Mouse (Mus musculus) ES-Bruce4 (cell line): ENCODE measurements around the gene Nomo1. TPM values are rescaled to one million over a fixed set of nuclear protein-coding genes. Genes with fewer than 3 reads are reported as not detected.

Source experiments
- H3K27ac ChIP-seq: 2 replicates; pipeline ENCODE4 v1.5.1; 2012; ENCODE audit warnings: low read length, inconsistent platforms; ENCODE audit not compliant: insufficient read depth
- H3K27me3 ChIP-seq: 2 replicates; pipeline ENCODE4 v1.6.1; 2012; ENCODE audit warnings: mild to moderate bottlenecking, low read length, inconsistent platforms; ENCODE audit not compliant: control insufficient read depth, poor library complexity, insufficient read depth, severe bottlenecking
- H3K36me3 ChIP-seq: 2 replicates; pipeline ENCODE4 v1.6.1; 2012; ENCODE audit warnings: inconsistent platforms, mild to moderate bottlenecking, low read length, moderate library complexity; ENCODE audit not compliant: control insufficient read depth, poor library complexity, insufficient read depth, severe bottlenecking
- H3K4me1 ChIP-seq: one replicate; pipeline ENCODE4 v1.8.1; 2011; ENCODE audit warnings: low read length; ENCODE audit not compliant: control insufficient read depth, insufficient read depth
- H3K4me3 ChIP-seq: 2 replicates; pipeline ENCODE4 v1.5.1; 2011; ENCODE audit warnings: low read depth, mild to moderate bottlenecking, low read length
- H3K9ac ChIP-seq: 2 replicates; pipeline ENCODE4 v1.6.1; 2012; ENCODE audit warnings: low read depth, mild to moderate bottlenecking, inconsistent platforms; ENCODE audit not compliant: poor library complexity, severe bottlenecking
- H3K9me3 ChIP-seq: replicated peaks from 2 replicates; pipeline ENCODE4 v1.6.1; 2012; ENCODE audit warnings: mild to moderate bottlenecking, low read length, inconsistent platforms; ENCODE audit not compliant: control insufficient read depth, poor library complexity, insufficient read depth, severe bottlenecking
- CTCF ChIP-seq: IDR thresholded peaks from one replicate; pipeline ENCODE4 v1.8.1; 2011; ENCODE audit warnings: low read depth, low read length
- EP300 ChIP-seq: IDR thresholded peaks from 2 replicates; pipeline ENCODE4 v1.6.1; 2011; ENCODE audit warnings: low read depth, low read length; ENCODE audit not compliant: insufficient read depth
- POLR2A ChIP-seq: IDR thresholded peaks from one replicate; pipeline ENCODE4 v1.8.1; 2011; ENCODE audit warnings: low read length; ENCODE audit not compliant: insufficient read depth
- polyA plus RNA-seq: library from polyadenylated mRNA; stranded (reverse); fragments of >200 nt; gene quantifications from 2 replicates; pipeline ENCODE4 v1.2.4, GENCODE M21; 2011; ENCODE audit warnings: low read depth; ENCODE audit not compliant: missing spikeins, insufficient read depth, insufficient read length

Nomo1 gene
- polyA plus RNA-seq, 1 experiment = 134 TPM

- Histone ChIP-seq H3K4me1 (peaks cover 2% of the 10 kb centered on the region), H3K36me3 (no peaks in the 10 kb centered on the region), H3K27ac (no peak overlapping the region), H3K9me3 (no peaks in the 10 kb centered on the region), H3K9ac (no peak overlapping the region), H3K4me3 (no peak overlapping the region), H3K27me3 (no peaks in the 10 kb centered on the region)
- no peak for TF ChIP-seq CTCF
- no peak for TF ChIP-seq EP300
- no peak for TF ChIP-seq POLR2A
Observed at GRCm38 (mm10) chr7:46028681-46029080, 4.8 kb upstream of the Nomo1 start.

- no peak overlapping the region for H3K27ac ChIP-seq
- H3K27me3 ChIP-seq = no peaks in the 10 kb centered on the region
- no peaks in the 10 kb centered on the region for H3K36me3 ChIP-seq
- H3K4me1 ChIP-seq = peaks cover 2% of the 10 kb centered on the region
- no peak overlapping the region for H3K9ac ChIP-seq
- TF ChIP-seq EP300 (no peak), CTCF (no peak), POLR2A (no peak)
- H3K9me3 ChIP-seq = no peaks in the 10 kb centered on the region
- peak overlapping the region; percentile 4; the same call in 1 of the 2 replicates for H3K4me3 ChIP-seq
Observed at GRCm38 (mm10) chr7:46029299-46030144, 4.0 kb upstream of the Nomo1 start.

- no peak for TF ChIP-seq CTCF
- no peak for TF ChIP-seq POLR2A
- no peak for TF ChIP-seq EP300
- H3K4me3 ChIP-seq = peak within 1 kb of the TSS; percentile 4; the same call in 1 of the 2 replicates
- H3K4me1 ChIP-seq = peaks cover 2% of the 10 kb centered on the region
- no peaks in the 10 kb centered on the region for H3K36me3 ChIP-seq
- no peaks in the 10 kb centered on the region for H3K9me3 ChIP-seq
- H3K9ac ChIP-seq = no peak within 1 kb of the TSS
- H3K27ac ChIP-seq = no peak within 1 kb of the TSS
- H3K27me3 ChIP-seq = no peaks in the 10 kb centered on the region
Observed at GRCm38 (mm10) chr7:46030145-46030488, 3.4 kb upstream of the Nomo1 start, which contains the start of gene Abcc6. TSS of gene Abcc6 (minus strand) at chr7:46030302.

- no peaks in the 10 kb centered on the region for H3K36me3 ChIP-seq
- no peak for TF ChIP-seq POLR2A
- no peak for TF ChIP-seq CTCF
- no peak for TF ChIP-seq EP300
- peaks cover 2% of the 10 kb centered on the region for H3K4me1 ChIP-seq
- no peaks in the 10 kb centered on the region for H3K9me3 ChIP-seq
- no peaks in the 10 kb centered on the region for H3K27me3 ChIP-seq
- no peak overlapping the region for H3K9ac ChIP-seq
- H3K4me3 ChIP-seq = no peak overlapping the region
- no peak overlapping the region for H3K27ac ChIP-seq
Observed at GRCm38 (mm10) chr7:46031075-46031474, 2.4 kb upstream of the Nomo1 start.

GRCm38 (mm10) chr7:46033870-46034337 lies 406 bp downstream of the Nomo1 start:
- peaks cover 2% of the 10 kb centered on the region for H3K4me1 ChIP-seq
- no peaks in the 10 kb centered on the region for H3K9me3 ChIP-seq
- peak overlapping the region; percentile 78 for H3K4me3 ChIP-seq
- TF ChIP-seq EP300 (no peak), CTCF (no peak), POLR2A (no peak)
- H3K36me3 ChIP-seq = peaks cover 14% of the 10 kb centered on the region
- H3K27me3 ChIP-seq = no peaks in the 10 kb centered on the region
- no peak overlapping the region for H3K27ac ChIP-seq
- H3K9ac ChIP-seq = peak overlapping the region; percentile 80

GRCm38 (mm10) chr7:46034991-46035390 lies 1.5 kb downstream of the Nomo1 start:
- no peak overlapping the region for H3K4me3 ChIP-seq
- no peaks in the 10 kb centered on the region for H3K9me3 ChIP-seq
- TF ChIP-seq POLR2A (no peak), EP300 (no peak), CTCF (no peak)
- peaks cover 2% of the 10 kb centered on the region for H3K4me1 ChIP-seq
- no peaks in the 10 kb centered on the region for H3K27me3 ChIP-seq
- H3K9ac ChIP-seq = no peak overlapping the region
- no peak overlapping the region for H3K27ac ChIP-seq
- H3K36me3 ChIP-seq = peaks cover 22% of the 10 kb centered on the region
